Mouse (Mus musculus) hindbrain, embryonic 14.5 days (tissue): Measurements from ENCODE around the gene Foxn2. TPM values are rescaled to one million over a fixed set of nuclear protein-coding genes. Genes with fewer than 3 reads are reported as not detected.

ENCODE experiments used
- ATAC-seq: fragments of 200-750 bp; cut with Nextera tagmentation; 2 replicates; pipeline ENCODE4 v1.8.0; 2017; ENCODE audit warnings: moderate number of reproducible peaks, mild to moderate bottlenecking, moderate TSS enrichment, moderate library complexity; ENCODE audit not compliant: low FRiP score
- DNase-seq: peaks from one replicate; pipeline ENCODE4 v3.0.0-alpha.2; 2015; ENCODE audit warnings: low spot score
- H3K27ac ChIP-seq: fragments of 300-500 bp; sonication (generic); 2 replicates; pipeline ENCODE4 v1.5.1; 2014; ENCODE audit warnings: mild to moderate bottlenecking, moderate library complexity
- H3K27me3 ChIP-seq: fragments of 300-500 bp; sonication (generic); 2 replicates; pipeline ENCODE4 v1.6.1; 2014; ENCODE audit warnings: mild to moderate bottlenecking, low read length, mixed read lengths; ENCODE audit not compliant: control insufficient read depth, insufficient read depth
- H3K36me3 ChIP-seq: fragments of 300-500 bp; sonication (generic); replicated peaks from 2 replicates; pipeline ENCODE4 v1.6.1; 2014; ENCODE audit not compliant: control insufficient read depth, insufficient read depth
- H3K4me1 ChIP-seq: fragments of 300-500 bp; sonication (generic); replicated peaks from 2 replicates; pipeline ENCODE4 v1.6.1; 2014; ENCODE audit warnings: antibody characterized with exemption, low read length, mixed read lengths; ENCODE audit not compliant: control insufficient read depth, insufficient read depth
- H3K4me2 ChIP-seq: fragments of 300-500 bp; sonication (generic); replicated peaks from 2 replicates; pipeline ENCODE4 v1.6.1; 2014; ENCODE audit warnings: mild to moderate bottlenecking, moderate library complexity
- H3K4me3 ChIP-seq: fragments of 300-500 bp; sonication (generic); replicated peaks from 2 replicates; pipeline ENCODE4 v1.5.1; 2014; ENCODE audit warnings: mild to moderate bottlenecking, low read length
- H3K9ac ChIP-seq: fragments of 300-500 bp; sonication (generic); 2 replicates; pipeline ENCODE4 v1.6.1; 2014
- H3K9me3 ChIP-seq: fragments of 300-500 bp; sonication (generic); 2 replicates; pipeline ENCODE4 v1.6.1; 2016; ENCODE audit warnings: low read length; ENCODE audit not compliant: control insufficient read depth
- WGBS: fragments of 180-500 bp; shearing (Covaris S2); extraction: QIAGEN DNeasy Blood & Tissue Kit; methylation state at CpG from one replicate; pipeline ENCODE4 v1.1.7; 2014; 5-methylcytosine and 5-hydroxymethylcytosine counted together
- polyA plus RNA-seq: library from polyadenylated mRNA; unstranded; fragments of >200 nt; fragmentation: Nextera tagmentation; extraction: Ambion mirVana; gene quantifications from 2 replicates; pipeline ENCODE4 v1.2.1, GENCODE M21; 2014

The Foxn2 gene
- polyA plus RNA-seq, 1 experiment from 2014 or later: 7.0 TPM

- Histone ChIP-seq H3K36me3 (no peaks in the 10 kb centered on the region), H3K27ac (no peak overlapping the region), H3K27me3 (no peaks in the 10 kb centered on the region), H3K4me2 (no peak overlapping the region), H3K9ac (no peak overlapping the region), H3K4me1 (no peaks in the 10 kb centered on the region), H3K9me3 (no peaks in the 10 kb centered on the region), H3K4me3 (no peak overlapping the region)
- ATAC-seq (no peak), DNase-seq (no peak)
- 84% methylated on average over 7 of the region's 7 CpGs for WGBS
These were observed 76.0 kb downstream of the Foxn2 start for GRCm38 (mm10) chr17:88516477-88516876.

- no peak overlapping the region for H3K9ac ChIP-seq
- H3K4me1 ChIP-seq: peaks cover 8% of the 10 kb centered on the region
- H3K4me2 ChIP-seq: no peak overlapping the region
- WGBS: 40% methylated on average over 2 of the region's 2 CpGs
- no peaks in the 10 kb centered on the region for H3K36me3 ChIP-seq
- no peak overlapping the region for H3K4me3 ChIP-seq
- H3K27ac ChIP-seq: no peak overlapping the region
- DNase-seq (peak; percentile 76), ATAC-seq (no peak)
- no peaks in the 10 kb centered on the region for H3K27me3 ChIP-seq
- no peaks in the 10 kb centered on the region for H3K9me3 ChIP-seq
These were observed 87.3 kb downstream of the Foxn2 start for GRCm38 (mm10) chr17:88527781-88528180.

GRCm38 (mm10) chr17:88529519-88530235 is 89.2 kb downstream of the Foxn2 start, which contains the start of gene Ppp1r21:
Gene Ppp1r21 (plus strand): TSS chr17:88530118.
- H3K4me1 ChIP-seq: peaks cover 8% of the 10 kb centered on the region
- H3K9me3 ChIP-seq: no peaks in the 10 kb centered on the region
- peak within 1 kb of the TSS; percentile 71 for H3K9ac ChIP-seq
- peak within 1 kb of the TSS; percentile 96 for H3K27ac ChIP-seq
- H3K27me3 ChIP-seq: no peaks in the 10 kb centered on the region
- ATAC-seq (peak; percentile 96), DNase-seq (peak; percentile 96)
- H3K4me2 ChIP-seq: peak within 1 kb of the TSS; percentile 59
- 7% methylated on average over 32 of the region's 49 CpGs for WGBS
- no peaks in the 10 kb centered on the region for H3K36me3 ChIP-seq
- peak within 1 kb of the TSS; percentile 66 for H3K4me3 ChIP-seq

- H3K9me3 ChIP-seq: no peaks in the 10 kb centered on the region
- peak; percentile 39 for DNase-seq
- WGBS: 0% methylated on average over 13 of the region's 14 CpGs
- H3K4me2 ChIP-seq: peak overlapping the region; percentile 59
- peak overlapping the region; percentile 68 for H3K9ac ChIP-seq
- H3K27ac ChIP-seq: peak overlapping the region; percentile 84
- peak overlapping the region; percentile 66 for H3K4me3 ChIP-seq
- no peaks in the 10 kb centered on the region for H3K27me3 ChIP-seq
- ATAC-seq: peak; percentile 85
- H3K4me1 ChIP-seq: peaks cover 8% of the 10 kb centered on the region
- H3K36me3 ChIP-seq: peaks cover 5% of the 10 kb centered on the region
These were observed 89.7 kb downstream of the Foxn2 start for GRCm38 (mm10) chr17:88530236-88530619.

- Histone ChIP-seq H3K27me3 (no peaks in the 10 kb centered on the region), H3K9ac (peak overlapping the region; percentile 68), H3K27ac (peak overlapping the region; percentile 84), H3K4me1 (peaks cover 8% of the 10 kb centered on the region), H3K9me3 (no peaks in the 10 kb centered on the region), H3K4me2 (peak overlapping the region; percentile 59), H3K36me3 (peaks cover 6% of the 10 kb centered on the region), H3K4me3 (peak overlapping the region; percentile 66)
- no peak for DNase-seq
- WGBS: 5% methylated on average over 11 of the region's 11 CpGs
- ATAC-seq: no peak
These were observed 90.2 kb downstream of the Foxn2 start for GRCm38 (mm10) chr17:88530667-88531066.

GRCm38 (mm10) chr17:88531176-88531575 is 90.7 kb downstream of the Foxn2 start:
- no peaks in the 10 kb centered on the region for H3K27me3 ChIP-seq
- ATAC-seq: no peak
- H3K4me1 ChIP-seq: peaks cover 8% of the 10 kb centered on the region
- peak overlapping the region; percentile 84; the same call in 1 of the 2 replicates for H3K27ac ChIP-seq
- no peaks in the 10 kb centered on the region for H3K9me3 ChIP-seq
- H3K4me3 ChIP-seq: peak overlapping the region; percentile 66
- peak overlapping the region; percentile 68 for H3K9ac ChIP-seq
- peaks cover 6% of the 10 kb centered on the region for H3K36me3 ChIP-seq
- 51% methylated on average over 6 of the region's 6 CpGs for WGBS
- peak overlapping the region; percentile 59 for H3K4me2 ChIP-seq
- DNase-seq: no peak

GRCm38 (mm10) chr17:88537842-88538430 is 97.4 kb downstream of the Foxn2 start:
- no peak overlapping the region for H3K4me2 ChIP-seq
- H3K27me3 ChIP-seq: no peaks in the 10 kb centered on the region
- H3K4me3 ChIP-seq: no peak overlapping the region
- H3K9ac ChIP-seq: no peak overlapping the region
- ATAC-seq (no peak), DNase-seq (no peak)
- WGBS: 91% methylated on average over 8 of the region's 8 CpGs
- H3K27ac ChIP-seq: no peak overlapping the region
- 0 out of 2 replicates have a peak, but pooled peaks cover 3% of the 10 kb centered on the region for H3K4me1 ChIP-seq
- peaks cover 6% of the 10 kb centered on the region for H3K36me3 ChIP-seq
- H3K9me3 ChIP-seq: no peaks in the 10 kb centered on the region

Other genes with a start within 250 kb of the Foxn2 start
- 47.8 and 48.6 TPM in 2 replicates for gene Ppp1r21, start 89.4 kb downstream of the Foxn2 start, polyA plus RNA-seq
- gene Ston1, start 157.0 kb downstream of the Foxn2 start, polyA plus RNA-seq: 2.3 and 3.4 TPM in 2 replicates
- 0.27 and 0.30 TPM in 2 replicates for gene Gtf2a1l, start 227.9 kb downstream of the Foxn2 start, polyA plus RNA-seq